Mouse (Mus musculus) right cerebral cortex, postnatal 36 days (tissue): ENCODE measurements at regions not wholly inside any gene's neighbourhood (a gene's known extent, or its start where the extent isn't known, plus 50 kb on each side); places are given as distances from the start of the nearest gene placed in this dataset.

Experiments used
- DNase-seq, 2 experiments: peaks; one replicate each; pipeline ENCODE4 v3.0.0; 2022; ENCODE audit warnings: low spot score in 2 of 2, mixed read lengths in 1 of 2

DNA sequence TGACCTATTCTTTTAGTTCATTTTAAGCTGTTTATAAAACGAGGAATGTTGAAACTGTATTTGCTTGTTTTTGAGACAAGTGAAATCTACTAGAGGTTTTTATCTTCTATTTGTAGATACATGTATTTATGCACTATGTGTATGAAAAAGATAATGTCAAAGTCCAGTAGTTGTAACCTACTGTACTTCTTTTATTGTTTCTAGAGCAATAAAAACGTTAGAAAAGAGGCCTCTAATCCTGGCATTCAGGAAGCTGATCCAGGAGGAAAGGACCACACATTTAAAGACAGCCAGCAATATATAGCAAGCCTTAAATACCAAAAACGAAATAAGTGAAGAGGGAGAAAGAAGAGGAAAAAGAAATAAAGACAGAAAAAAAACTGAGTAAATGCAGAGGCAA lies 1209.8 kb downstream of the Olfm4 start:
- no peak for DNase-seq

DNA sequence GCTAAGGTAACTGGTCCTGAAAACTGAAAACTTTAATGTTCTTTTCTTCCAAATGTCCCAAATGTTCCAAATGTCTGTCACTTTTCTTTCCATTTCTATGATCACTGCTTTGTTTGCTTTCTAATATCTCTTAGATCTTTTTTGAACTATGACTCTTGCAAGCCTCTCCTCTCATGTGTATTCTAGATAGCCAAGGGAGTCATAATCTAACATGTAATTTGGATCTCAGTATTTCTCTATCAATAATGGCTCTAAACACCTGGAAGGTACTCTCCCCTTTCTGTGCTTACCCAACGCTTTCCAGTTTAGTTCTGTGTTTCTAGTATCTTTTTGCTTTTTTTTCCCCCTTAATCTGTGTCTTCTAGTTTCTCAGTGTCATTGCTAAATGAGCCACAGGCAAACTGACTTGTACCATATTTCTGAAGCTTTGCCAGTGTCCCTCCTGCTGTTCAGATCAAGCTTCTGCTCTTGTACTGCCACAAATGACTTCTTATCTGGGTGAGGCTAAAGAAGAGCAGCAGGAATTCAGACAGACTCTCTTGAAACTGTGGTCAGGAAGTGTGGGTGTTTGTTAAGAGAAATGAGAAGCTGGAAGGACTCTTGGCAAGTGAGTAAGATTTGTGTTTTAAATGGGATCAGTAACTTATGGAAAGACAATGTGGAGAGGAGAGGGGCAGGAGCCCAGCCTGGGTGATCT lies 1211.9 kb downstream of the Olfm4 start:
- DNase-seq = peak in 1 of 2 experiments; percentile 0
